Mouse (Mus musculus) heart, postnatal 0 days (tissue): ENCODE data around the gene Aire. TPM values are rescaled to one million over a fixed set of nuclear protein-coding genes. Genes with fewer than 3 reads are reported as not detected.

Experiments
- ATAC-seq: fragments of 200-750 bp; cut with Nextera tagmentation; 2 replicates; pipeline ENCODE4 v1.8.0; 2017; ENCODE audit warnings: low read depth, moderate number of reproducible peaks, moderate library complexity; ENCODE audit not compliant: insufficient read depth
- DNase-seq: peaks from one replicate; pipeline ENCODE4 v3.0.0-alpha.2; 2016; ENCODE audit warnings: low spot score
- H3K27ac ChIP-seq: fragments of 300-500 bp; sonication (generic); 2 replicates; pipeline ENCODE4 v1.5.1; 2014; ENCODE audit warnings: low read depth, mild to moderate bottlenecking
- H3K27me3 ChIP-seq: fragments of 300-500 bp; sonication (generic); 2 replicates; pipeline ENCODE4 v1.6.1; 2014; ENCODE audit warnings: low read length, mixed read lengths; ENCODE audit not compliant: control insufficient read depth, insufficient read depth
- H3K36me3 ChIP-seq: fragments of 300-500 bp; sonication (generic); replicated peaks from 2 replicates; pipeline ENCODE4 v1.6.1; 2014; ENCODE audit warnings: low read length, mixed read lengths; ENCODE audit not compliant: control insufficient read depth, insufficient read depth
- H3K4me1 ChIP-seq: fragments of 300-500 bp; sonication (generic); 2 replicates; pipeline ENCODE4 v1.6.1; 2014; ENCODE audit warnings: antibody characterized with exemption; ENCODE audit not compliant: control insufficient read depth, insufficient read depth
- H3K4me2 ChIP-seq: fragments of 300-500 bp; sonication (generic); 2 replicates; pipeline ENCODE4 v1.6.1; 2014; ENCODE audit warnings: low read depth, mild to moderate bottlenecking, low read length, moderate library complexity
- H3K4me3 ChIP-seq: fragments of 300-500 bp; sonication (generic); 2 replicates; pipeline ENCODE4 v1.5.1; 2014; ENCODE audit warnings: low read depth, low read length
- H3K9ac ChIP-seq: fragments of 300-500 bp; sonication (generic); replicated peaks from 2 replicates; pipeline ENCODE4 v1.6.1; 2014; ENCODE audit warnings: low read depth, low read length, mixed read lengths
- H3K9me3 ChIP-seq: fragments of 300-500 bp; sonication (generic); replicated peaks from 2 replicates; pipeline ENCODE4 v1.6.1; 2016; ENCODE audit warnings: low read length; ENCODE audit not compliant: control insufficient read depth
- CTCF ChIP-seq: IDR thresholded peaks from 2 replicates; pipeline ENCODE4 v1.5.1; 2016; ENCODE audit warnings: antibody characterized with exemption, control low read depth, low read depth
- EP300 ChIP-seq: IDR thresholded peaks from 2 replicates; pipeline ENCODE4 v1.6.1; 2016; ENCODE audit warnings: antibody characterized with exemption, low read depth
- WGBS: fragments of 180-500 bp; shearing (Covaris S2); extraction: QIAGEN DNeasy Blood & Tissue Kit; methylation state at CpG from one replicate; pipeline ENCODE4 v1.1.7; 2014; 5-methylcytosine and 5-hydroxymethylcytosine counted together
- polyA plus RNA-seq: library from polyadenylated mRNA; unstranded; fragments of >200 nt; fragmentation: Nextera tagmentation; extraction: Ambion mirVana; gene quantifications from 2 replicates; pipeline ENCODE4 v1.2.1, GENCODE M21; 2015
- total RNA-seq: library from RNA; depleted of rRNA; stranded (reverse); fragments of >200 nt; gene quantifications from 2 replicates; pipeline ENCODE4 v1.2.3, GENCODE M21; 2014; ENCODE audit warnings: low replicate concordance; rRNA removed

The Aire gene
- total RNA-seq (not detected in 2 replicates), polyA plus RNA-seq (not detected in 2 replicates)

- no peaks in the 10 kb centered on the region for H3K9me3 ChIP-seq
- H3K4me1 ChIP-seq = 0 out of 2 replicates have a peak, but pooled peaks cover 4% of the 10 kb centered on the region
- peak within 1 kb of the TSS; percentile 50 for H3K4me2 ChIP-seq
- 4% methylated on average over 27 of the region's 27 CpGs for WGBS
- H3K27ac ChIP-seq = no peak within 1 kb of the TSS
- H3K36me3 ChIP-seq = no peaks in the 10 kb centered on the region
- no peak within 1 kb of the TSS for H3K9ac ChIP-seq
- peak; percentile 15 for DNase-seq
- H3K27me3 ChIP-seq = peaks cover 13% of the 10 kb centered on the region
- ATAC-seq = peak; percentile 24; the same call in 1 of the 2 replicates
- TF ChIP-seq EP300 (no peak), CTCF (peak; percentile 67)
- H3K4me3 ChIP-seq = peak within 1 kb of the TSS; percentile 22; the same call in 1 of the 2 replicates
Observed at GRCm38 (mm10) chr10:78043406-78043836, at the start of gene Aire. TSS of gene Aire (minus strand) at chr10:78043610.

DNA sequence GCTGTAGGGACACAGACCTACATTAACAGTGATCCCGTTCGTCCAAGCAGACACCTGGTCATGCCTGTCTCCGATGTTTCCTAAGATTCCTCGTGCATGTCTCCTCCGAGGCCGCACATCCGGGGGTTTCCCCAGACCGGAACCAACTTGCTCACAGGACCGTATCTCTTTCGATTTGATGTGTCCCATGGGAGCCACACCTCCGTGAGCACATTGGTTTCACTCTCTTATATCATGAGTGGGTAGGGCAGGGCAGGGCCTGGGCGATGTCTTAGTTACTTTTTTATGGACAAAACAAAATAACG is 49.3 kb upstream of the Aire start:
- Histone ChIP-seq H3K4me2 (no peak overlapping the region), H3K9ac (no peak overlapping the region), H3K27ac (no peak overlapping the region), H3K4me1 (no peaks in the 10 kb centered on the region), H3K9me3 (no peaks in the 10 kb centered on the region), H3K4me3 (no peak overlapping the region), H3K27me3 (no peaks in the 10 kb centered on the region), H3K36me3 (no peaks in the 10 kb centered on the region)
- DNase-seq (no peak), ATAC-seq (no peak)
- 87% methylated on average over 13 of the region's 13 CpGs for WGBS
- TF ChIP-seq EP300 (no peak), CTCF (no peak)

DNA sequence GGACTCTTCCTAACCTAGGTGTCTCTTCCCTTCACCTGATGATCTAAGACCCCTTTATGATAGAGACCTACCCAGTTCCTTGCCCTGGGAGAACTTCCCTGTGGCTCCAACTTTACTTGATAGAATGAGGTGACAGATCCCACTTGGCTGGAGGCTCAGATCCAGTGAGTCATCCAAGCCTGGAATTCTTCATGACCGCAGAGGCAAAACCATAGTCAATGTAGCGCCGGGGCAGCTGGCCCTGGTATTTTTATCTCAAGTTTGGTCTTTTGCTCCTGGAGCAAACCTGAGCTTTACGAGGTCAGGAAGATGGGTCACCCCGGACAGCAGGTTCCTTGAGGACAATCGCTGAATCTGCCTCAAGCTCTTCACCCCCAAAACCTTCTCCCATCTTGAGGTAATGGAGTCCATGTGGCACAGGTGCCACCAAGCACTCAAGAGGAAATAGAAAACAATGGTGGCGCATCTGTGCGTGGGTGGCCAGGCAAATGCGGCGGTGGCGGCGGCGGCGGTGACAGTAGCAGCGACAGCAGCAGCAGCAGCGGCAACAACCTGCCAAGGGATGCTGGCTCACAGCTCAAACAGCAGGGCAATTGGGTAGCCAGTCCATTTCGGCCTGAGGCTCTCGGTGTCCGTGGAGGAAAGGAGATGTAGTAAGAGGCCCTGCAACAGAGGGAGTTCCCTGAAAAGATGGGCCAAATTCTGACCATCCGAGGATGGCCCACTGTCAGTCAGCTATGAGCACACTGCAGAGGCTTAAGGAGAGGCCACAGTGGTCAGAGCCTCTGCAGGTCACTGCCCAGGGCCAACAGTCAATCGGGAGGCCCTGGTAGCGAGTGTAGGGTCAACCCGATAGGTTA is 48.7 kb upstream of the Aire start:
- no peaks in the 10 kb centered on the region for H3K36me3 ChIP-seq
- 73% methylated on average over 23 of the region's 23 CpGs for WGBS
- H3K27me3 ChIP-seq = no peaks in the 10 kb centered on the region
- TF ChIP-seq CTCF (no peak), EP300 (no peak)
- H3K4me3 ChIP-seq = no peak overlapping the region
- DNase-seq (no peak), ATAC-seq (no peak)
- no peak overlapping the region for H3K27ac ChIP-seq
- H3K9ac ChIP-seq = no peak overlapping the region
- H3K4me2 ChIP-seq = no peak overlapping the region
- H3K9me3 ChIP-seq = no peaks in the 10 kb centered on the region
- no peaks in the 10 kb centered on the region for H3K4me1 ChIP-seq

DNA sequence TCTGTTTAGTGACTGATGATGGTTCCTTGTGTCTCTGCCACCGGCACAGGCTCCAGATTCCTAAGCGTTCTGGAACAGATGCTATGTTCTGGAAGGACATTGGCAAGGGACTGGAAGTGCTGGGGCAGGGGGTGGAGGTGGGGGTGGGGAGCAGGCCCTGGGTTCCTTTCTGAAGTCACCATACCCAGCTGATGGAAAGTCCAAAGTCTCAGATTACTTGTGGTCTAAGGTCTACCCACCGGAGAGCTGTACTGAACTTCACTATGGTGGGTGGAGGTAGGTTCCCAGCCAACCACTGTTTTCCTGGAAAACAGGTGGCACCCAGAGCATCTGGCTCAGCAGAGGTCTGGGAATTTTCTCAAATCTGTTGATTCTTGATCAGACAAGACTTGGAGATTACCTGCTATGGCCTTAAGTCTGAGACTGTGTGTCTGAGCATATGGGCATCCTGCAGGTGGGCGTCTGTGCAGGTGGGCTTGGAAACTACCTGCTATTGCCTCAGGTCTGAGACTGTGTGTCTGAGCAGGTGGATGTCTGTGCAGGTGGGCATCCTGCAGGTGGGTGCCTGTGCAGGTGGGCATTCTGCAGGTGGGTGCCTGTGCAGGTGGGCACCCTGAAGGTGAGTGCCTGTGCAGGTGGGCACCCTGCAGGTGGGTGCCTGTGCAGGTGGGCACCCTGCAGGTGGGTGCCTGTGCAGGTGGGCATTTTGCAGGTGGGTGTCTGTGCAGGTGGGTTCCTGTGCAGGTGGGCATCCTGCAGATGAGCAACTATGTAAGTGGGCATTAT is 47.5 kb upstream of the Aire start:
- H3K4me3 ChIP-seq = no peak overlapping the region
- H3K9me3 ChIP-seq = no peaks in the 10 kb centered on the region
- H3K4me1 ChIP-seq = no peaks in the 10 kb centered on the region
- no peak for DNase-seq
- no peak overlapping the region for H3K4me2 ChIP-seq
- WGBS = 61% methylated on average over 4 of the region's 4 CpGs
- H3K9ac ChIP-seq = no peak overlapping the region
- no peaks in the 10 kb centered on the region for H3K27me3 ChIP-seq
- no peak for TF ChIP-seq EP300
- TF ChIP-seq CTCF = no peak
- H3K27ac ChIP-seq = no peak overlapping the region
- H3K36me3 ChIP-seq = no peaks in the 10 kb centered on the region
- no peak for ATAC-seq

DNA sequence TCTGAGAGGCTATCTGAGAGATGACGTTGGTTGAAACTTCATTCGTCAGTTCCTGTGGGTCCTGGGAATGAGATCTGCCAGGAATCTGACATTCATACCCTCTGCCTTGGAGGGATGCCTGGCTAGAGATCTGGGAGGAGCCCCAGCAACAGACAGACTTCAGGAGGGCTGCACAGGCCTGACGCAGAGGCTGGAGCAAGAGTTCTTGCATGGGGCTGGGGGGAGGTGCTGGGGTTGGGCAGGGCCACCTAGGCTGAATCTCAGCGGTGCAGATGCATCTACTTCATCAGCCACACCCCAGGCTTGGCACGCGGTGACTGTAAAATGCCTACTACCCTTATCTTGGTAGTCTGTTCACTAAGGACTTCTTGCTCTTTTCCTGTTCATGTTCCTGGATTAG is 46.8 kb upstream of the Aire start:
- Histone ChIP-seq H3K27me3 (no peaks in the 10 kb centered on the region), H3K4me1 (no peaks in the 10 kb centered on the region), H3K4me2 (no peak overlapping the region), H3K9ac (no peak overlapping the region), H3K36me3 (no peaks in the 10 kb centered on the region), H3K27ac (no peak overlapping the region), H3K9me3 (no peaks in the 10 kb centered on the region), H3K4me3 (no peak overlapping the region)
- TF ChIP-seq EP300 (no peak), CTCF (no peak)
- peak; percentile 39 for DNase-seq
- WGBS = 21% methylated on average over 6 of the region's 6 CpGs
- ATAC-seq = peak; percentile 70
